Mouse (Mus musculus) forebrain, embryonic 11.5 days (tissue): ENCODE results near the gene Pfdn6. TPM values are rescaled to one million over a fixed set of nuclear protein-coding genes. Genes with fewer than 3 reads are reported as not detected.

Experiments
- ATAC-seq: fragments of 200-750 bp; cut with Nextera tagmentation; replicated peaks from 2 replicates; pipeline ENCODE4 v1.8.0; 2017; ENCODE audit warnings: moderate TSS enrichment; ENCODE audit not compliant: low FRiP score
- DNase-seq: peaks from one replicate; pipeline ENCODE4 v3.0.0-alpha.2; 2017; ENCODE audit warnings: low spot score
- H3K27ac ChIP-seq: fragments of 300-500 bp; sonication (generic); 2 replicates; pipeline ENCODE4 v1.5.1; 2014; ENCODE audit warnings: low read depth, low read length
- H3K27me3 ChIP-seq: fragments of 300-500 bp; sonication (generic); 2 replicates; pipeline ENCODE4 v1.6.1; 2014; ENCODE audit warnings: mild to moderate bottlenecking, low read length, mixed read lengths; ENCODE audit not compliant: control insufficient read depth, insufficient read depth
- H3K36me3 ChIP-seq: fragments of 300-500 bp; sonication (generic); 2 replicates; pipeline ENCODE4 v1.6.1; 2014; ENCODE audit warnings: mild to moderate bottlenecking, low read length, moderate library complexity, mixed read lengths; ENCODE audit not compliant: control insufficient read depth, insufficient read depth
- H3K4me1 ChIP-seq: fragments of 300-500 bp; sonication (generic); replicated peaks from 2 replicates; pipeline ENCODE4 v1.6.1; 2014; ENCODE audit warnings: low read length, mixed read lengths; ENCODE audit not compliant: control insufficient read depth, insufficient read depth
- H3K4me2 ChIP-seq: fragments of 300-500 bp; sonication (generic); 2 replicates; pipeline ENCODE4 v1.6.1; 2014; ENCODE audit warnings: low read depth, mild to moderate bottlenecking, low read length, moderate library complexity, mixed read lengths; ENCODE audit not compliant: severe bottlenecking
- H3K4me3 ChIP-seq: fragments of 300-500 bp; sonication (generic); 2 replicates; pipeline ENCODE4 v1.5.1; 2014; ENCODE audit warnings: low read depth, low read length
- H3K9ac ChIP-seq: fragments of 300-500 bp; sonication (generic); 2 replicates; pipeline ENCODE4 v1.6.1; 2014; ENCODE audit warnings: low read length
- H3K9me3 ChIP-seq: fragments of 300-500 bp; sonication (generic); 2 replicates; pipeline ENCODE4 v1.6.1; 2016; ENCODE audit warnings: low read length, mixed read lengths; ENCODE audit not compliant: control insufficient read depth
- WGBS: fragments of 180-500 bp; shearing (Covaris S2); extraction: QIAGEN DNeasy Blood & Tissue Kit; methylation state at CpG from one replicate; pipeline ENCODE4 v1.1.7; 2014; 5-methylcytosine and 5-hydroxymethylcytosine counted together
- polyA plus RNA-seq: library from polyadenylated mRNA; unstranded; fragments of >200 nt; fragmentation: Nextera tagmentation; extraction: Ambion mirVana; gene quantifications from 2 replicates; pipeline ENCODE4 v1.2.1, GENCODE M21; 2014

Pfdn6 gene
- polyA plus RNA-seq, 1 experiment from 2014 or later: 214 TPM

DNA sequence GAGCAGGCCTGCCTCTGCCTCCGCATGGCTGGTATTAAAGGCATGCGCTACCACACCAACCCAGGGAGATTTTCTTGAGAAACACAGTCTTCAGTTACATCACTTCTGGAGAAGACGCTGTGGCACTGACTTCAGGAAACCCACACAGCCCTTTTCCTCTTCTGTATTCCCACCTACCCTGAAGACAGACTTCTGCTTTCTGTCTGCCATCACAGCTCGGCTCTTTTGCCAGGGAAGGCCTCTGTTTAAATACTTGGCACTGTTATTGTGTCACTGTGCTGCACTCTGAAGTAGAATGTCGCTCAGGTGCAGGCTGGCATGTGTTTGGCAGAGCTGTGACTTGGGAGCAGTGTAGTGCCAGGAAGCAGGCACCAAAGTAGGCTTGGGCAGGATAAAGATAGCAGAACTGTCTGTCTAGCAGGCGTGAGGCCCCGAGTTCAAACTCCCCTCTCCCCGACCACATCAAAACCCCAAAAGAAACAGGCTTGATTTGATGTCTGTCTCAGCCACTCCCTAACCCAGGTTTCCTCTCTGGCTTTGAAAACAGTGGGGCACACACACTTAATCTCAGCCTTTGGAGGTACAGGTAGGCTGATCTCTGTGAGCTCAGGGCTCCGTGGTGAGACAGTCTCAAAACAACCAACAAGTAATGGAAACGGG is 7.4 kb upstream of the Pfdn6 start:
- Histone ChIP-seq H3K9ac (no peak overlapping the region), H3K36me3 (peaks cover 9% of the 10 kb centered on the region; the same call in 1 of the 2 replicates), H3K4me2 (no peak overlapping the region), H3K27me3 (no peaks in the 10 kb centered on the region), H3K4me3 (no peak overlapping the region), H3K4me1 (peaks cover 15% of the 10 kb centered on the region), H3K9me3 (no peaks in the 10 kb centered on the region), H3K27ac (no peak overlapping the region)
- WGBS: 92% methylated on average over 10 of the region's 10 CpGs
- DNase-seq: no peak
- no peak for ATAC-seq

DNA sequence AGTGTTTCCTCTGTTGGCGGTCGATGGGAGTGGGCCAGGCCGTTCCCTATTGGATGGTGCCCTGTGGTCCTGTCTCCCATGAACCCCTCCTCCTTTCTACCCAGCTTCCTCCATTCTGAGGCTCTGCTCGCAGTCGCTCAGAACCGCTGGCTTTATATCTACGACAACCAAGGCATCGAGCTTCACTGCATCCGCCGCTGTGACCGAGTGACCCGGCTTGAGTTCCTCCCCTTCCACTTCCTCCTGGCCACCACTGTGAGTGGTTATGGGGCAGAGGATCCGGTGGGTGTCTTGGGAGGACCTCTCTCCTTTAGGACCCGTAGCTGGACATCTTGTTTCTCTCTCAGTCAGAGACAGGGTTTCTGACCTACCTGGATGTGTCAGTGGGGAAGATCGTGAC is 3.3 kb upstream of the Pfdn6 start:
- H3K9ac ChIP-seq: no peak overlapping the region
- H3K9me3 ChIP-seq: no peaks in the 10 kb centered on the region
- DNase-seq (no peak), ATAC-seq (no peak)
- peaks cover 6% of the 10 kb centered on the region; the same call in 1 of the 2 replicates for H3K36me3 ChIP-seq
- no peaks in the 10 kb centered on the region for H3K27me3 ChIP-seq
- no peak overlapping the region for H3K27ac ChIP-seq
- WGBS: 92% methylated on average over 15 of the region's 15 CpGs
- no peak overlapping the region for H3K4me3 ChIP-seq
- peaks cover 8% of the 10 kb centered on the region for H3K4me1 ChIP-seq
- H3K4me2 ChIP-seq: no peak overlapping the region

DNA sequence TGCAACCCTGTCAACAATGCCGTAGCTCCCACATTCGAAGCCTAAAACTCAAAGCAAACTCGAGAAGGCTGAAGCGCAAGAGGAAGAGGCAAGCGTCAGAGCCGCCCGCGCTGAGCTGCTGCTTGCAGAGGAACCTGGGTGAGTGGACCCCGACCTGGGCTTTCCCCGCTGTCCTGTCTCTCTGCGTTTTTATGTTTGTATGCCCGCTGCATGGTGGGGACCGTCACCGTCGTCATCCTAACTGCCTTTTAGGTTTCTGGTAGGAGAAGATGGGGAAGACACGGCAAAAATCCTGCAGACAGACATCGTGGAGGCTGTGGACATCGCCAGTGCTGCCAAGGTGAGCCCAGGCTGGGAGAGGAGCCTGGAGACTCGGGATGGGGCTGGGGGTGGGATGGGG is 1.2 kb upstream of the Pfdn6 start:
- WGBS: 67% methylated on average over 19 of the region's 19 CpGs
- Histone ChIP-seq H3K36me3 (peaks cover 6% of the 10 kb centered on the region; the same call in 1 of the 2 replicates), H3K9ac (peak overlapping the region; percentile 73), H3K4me2 (peak overlapping the region; percentile 92), H3K9me3 (no peaks in the 10 kb centered on the region), H3K4me1 (peaks cover 8% of the 10 kb centered on the region), H3K27ac (no peak overlapping the region), H3K4me3 (peak overlapping the region; percentile 85), H3K27me3 (no peaks in the 10 kb centered on the region)
- DNase-seq (no peak), ATAC-seq (no peak)

DNA sequence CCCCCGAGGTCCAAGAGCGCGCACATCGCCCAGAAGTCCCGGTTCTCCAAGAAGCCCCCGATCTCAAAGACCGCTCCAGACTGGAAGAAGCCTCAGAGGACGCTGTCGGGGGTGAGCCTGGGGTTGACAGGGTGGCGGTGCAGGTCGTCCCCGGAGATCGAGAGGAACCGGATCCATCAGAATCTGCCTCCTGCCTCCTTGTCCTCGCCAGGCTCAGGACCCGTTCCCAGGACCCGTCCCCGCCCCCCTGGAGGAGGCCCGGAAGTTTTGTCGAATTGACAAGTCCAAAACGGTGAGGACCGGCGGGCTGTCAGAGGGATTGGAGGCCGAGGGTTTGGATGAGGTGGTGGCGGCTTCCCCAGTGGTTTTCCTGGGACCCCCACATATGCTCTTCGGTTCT is 838 bp upstream of the Pfdn6 start:
- Histone ChIP-seq H3K27ac (no peak overlapping the region), H3K4me2 (peak overlapping the region; percentile 92), H3K4me3 (peak overlapping the region; percentile 85), H3K9ac (peak overlapping the region; percentile 73), H3K27me3 (no peaks in the 10 kb centered on the region), H3K9me3 (no peaks in the 10 kb centered on the region), H3K36me3 (peaks cover 6% of the 10 kb centered on the region; the same call in 1 of the 2 replicates), H3K4me1 (peaks cover 8% of the 10 kb centered on the region)
- DNase-seq (no peak), ATAC-seq (no peak; the same call in 1 of the 2 replicates)
- WGBS: 3% methylated on average over 26 of the region's 26 CpGs

DNA sequence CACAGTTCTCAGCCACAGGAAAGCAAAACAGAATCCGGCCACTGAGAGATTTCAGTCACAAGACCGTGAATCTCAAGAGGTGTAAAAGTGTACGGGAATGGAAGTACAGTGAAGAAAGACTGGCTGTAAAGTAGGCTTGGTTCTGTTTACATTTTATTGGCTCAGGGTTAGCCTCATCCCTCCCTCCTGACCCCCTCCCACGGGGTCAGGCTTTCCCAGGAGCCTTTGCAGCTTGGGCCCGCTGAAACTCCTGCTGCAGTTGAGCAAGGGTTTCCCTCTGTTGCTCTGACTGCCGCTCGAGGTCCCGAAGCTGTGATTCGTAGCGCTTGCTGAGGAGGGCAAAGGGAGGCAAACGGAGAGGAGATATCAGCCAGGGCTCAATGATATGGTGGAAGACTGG is 1.4 kb downstream of the Pfdn6 start:
- Histone ChIP-seq H3K4me2 (no peak overlapping the region), H3K36me3 (peaks cover 3% of the 10 kb centered on the region; the same call in 1 of the 2 replicates)

DNA sequence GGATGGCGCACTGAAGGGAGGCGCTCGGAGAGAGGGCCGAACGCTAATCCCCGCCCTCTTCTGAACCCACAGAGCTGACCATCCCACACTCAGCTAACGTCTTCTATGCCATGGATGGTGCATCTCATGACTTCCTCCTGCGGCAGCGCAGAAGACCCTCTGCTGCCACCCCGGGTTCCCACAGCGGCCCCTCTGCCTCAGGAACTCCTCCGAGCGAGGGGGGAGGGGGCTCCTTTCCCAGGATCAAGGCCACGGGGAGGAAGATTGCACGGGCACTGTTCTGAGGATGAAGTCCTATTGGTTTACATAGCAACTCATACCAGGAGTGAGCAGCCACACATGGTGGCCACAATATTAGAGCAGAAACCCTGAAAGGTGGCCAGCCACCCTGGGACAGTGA is 3.1 kb downstream of the Pfdn6 start:
- WGBS: 89% methylated on average over 15 of the region's 15 CpGs
- Histone ChIP-seq H3K4me2 (no peak overlapping the region), H3K27ac (no peak overlapping the region), H3K4me1 (peaks cover 8% of the 10 kb centered on the region), H3K27me3 (no peaks in the 10 kb centered on the region), H3K9ac (no peak overlapping the region), H3K36me3 (no peaks in the 10 kb centered on the region), H3K9me3 (no peaks in the 10 kb centered on the region), H3K4me3 (no peak overlapping the region)
- DNase-seq (no peak), ATAC-seq (no peak)

More for the DNA sequence above, 1.4 kb downstream of the Pfdn6 start:
- Histone ChIP-seq H3K27ac (no peak overlapping the region), H3K9me3 (no peaks in the 10 kb centered on the region), H3K4me1 (peaks cover 8% of the 10 kb centered on the region), H3K9ac (no peak overlapping the region), H3K27me3 (no peaks in the 10 kb centered on the region), H3K4me3 (no peak overlapping the region)
- ATAC-seq (no peak), DNase-seq (no peak)
- 88% methylated on average over 11 of the region's 11 CpGs for WGBS

DNA sequence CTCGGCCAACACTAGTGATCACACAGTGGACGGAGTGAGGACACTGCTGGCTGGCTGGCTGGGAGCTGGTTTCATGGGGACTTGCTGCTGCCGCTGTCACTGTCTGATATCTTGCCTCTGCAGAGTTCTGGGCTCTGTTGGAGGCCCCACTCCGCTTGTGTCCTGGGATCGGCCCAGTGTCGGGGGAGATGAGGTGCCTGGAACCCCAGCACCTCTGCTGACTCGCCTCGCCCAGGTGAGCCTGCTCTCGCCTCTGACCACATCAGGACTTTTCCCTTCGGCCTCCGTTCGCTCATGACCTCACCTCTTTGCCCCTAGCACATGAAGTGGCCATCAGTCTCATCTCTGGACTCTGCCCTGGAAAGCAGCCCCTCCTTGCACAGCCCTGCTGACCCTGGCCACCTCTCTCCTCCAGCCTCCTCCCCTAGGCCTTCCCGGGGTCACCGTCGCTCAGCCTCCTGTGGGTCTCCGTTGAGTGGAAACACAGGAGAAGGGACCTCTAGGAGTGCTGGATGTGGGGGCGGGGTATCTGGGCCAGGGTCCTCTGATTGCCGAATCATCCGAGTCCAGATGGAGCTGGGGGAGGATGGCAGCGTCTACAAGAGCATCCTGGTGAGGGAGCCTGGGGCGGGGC is 4.6 kb downstream of the Pfdn6 start:
- no peak for DNase-seq
- no peak overlapping the region for H3K4me3 ChIP-seq
- peaks cover 11% of the 10 kb centered on the region for H3K4me1 ChIP-seq
- no peaks in the 10 kb centered on the region for H3K27me3 ChIP-seq
- ATAC-seq: no peak
- no peak overlapping the region for H3K9ac ChIP-seq
- WGBS: 88% methylated on average over 21 of the region's 21 CpGs
- no peak overlapping the region for H3K4me2 ChIP-seq
- H3K27ac ChIP-seq: no peak overlapping the region
- no peaks in the 10 kb centered on the region for H3K9me3 ChIP-seq
- no peaks in the 10 kb centered on the region for H3K36me3 ChIP-seq

DNA sequence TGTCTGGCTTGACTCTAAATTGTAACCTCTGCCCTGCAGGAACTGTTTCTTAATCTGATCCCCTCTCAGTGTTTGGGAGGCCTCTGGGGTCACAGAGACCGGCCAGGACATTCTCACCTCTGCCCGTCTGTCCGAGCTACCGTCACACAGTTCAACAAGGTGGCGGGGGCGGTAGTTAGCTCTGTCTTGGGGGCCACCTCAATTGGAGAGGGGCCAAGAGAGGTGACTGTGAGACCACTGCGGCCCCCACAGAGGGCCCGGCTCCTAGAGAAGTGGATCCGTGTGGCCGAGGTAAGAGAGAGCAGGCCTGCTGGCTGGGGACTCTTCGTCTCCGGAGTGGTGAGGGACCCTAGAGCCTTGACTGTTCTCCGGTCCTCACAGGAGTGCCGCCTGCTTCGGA is 7.2 kb downstream of the Pfdn6 start:
- Histone ChIP-seq H3K9ac (no peak overlapping the region), H3K9me3 (no peaks in the 10 kb centered on the region), H3K4me3 (no peak overlapping the region), H3K4me2 (no peak overlapping the region), H3K27ac (no peak overlapping the region), H3K27me3 (no peaks in the 10 kb centered on the region), H3K4me1 (peaks cover 13% of the 10 kb centered on the region; the same call in 1 of the 2 replicates), H3K36me3 (no peaks in the 10 kb centered on the region)
- no peak for DNase-seq
- no peak for ATAC-seq
- WGBS: 88% methylated on average over 15 of the region's 15 CpGs

DNA sequence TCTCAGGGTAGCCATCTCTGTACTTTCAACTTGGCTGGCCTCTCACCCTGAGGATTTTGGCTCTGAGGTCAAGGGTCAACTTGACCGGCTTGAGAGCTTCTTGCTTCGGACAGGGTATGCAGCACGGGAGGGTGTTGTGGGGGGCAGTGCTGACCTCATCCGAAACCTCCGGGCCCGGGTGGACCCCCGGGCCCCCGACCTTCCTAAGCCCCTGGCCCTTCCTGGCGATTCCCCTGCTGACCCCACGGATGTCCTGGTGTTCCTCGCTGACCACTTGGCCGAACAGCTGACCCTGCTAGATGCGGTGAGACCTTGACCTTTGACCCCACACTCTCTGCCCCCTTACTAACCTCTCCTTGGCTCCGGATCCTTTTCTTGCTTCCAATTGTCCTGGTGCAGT is 7.7 kb downstream of the Pfdn6 start:
- WGBS: 90% methylated on average over 14 of the region's 14 CpGs
- ATAC-seq (no peak), DNase-seq (no peak)
- H3K4me1 ChIP-seq: peaks cover 13% of the 10 kb centered on the region; the same call in 1 of the 2 replicates
- no peak overlapping the region for H3K9ac ChIP-seq
- no peak overlapping the region for H3K4me3 ChIP-seq
- H3K27me3 ChIP-seq: no peaks in the 10 kb centered on the region
- H3K4me2 ChIP-seq: no peak overlapping the region
- H3K36me3 ChIP-seq: no peaks in the 10 kb centered on the region
- no peak overlapping the region for H3K27ac ChIP-seq
- H3K9me3 ChIP-seq: no peaks in the 10 kb centered on the region
